Mouse (Mus musculus): ENCODE data around the gene Pabpn1l. TPM values are rescaled to one million over a fixed set of nuclear protein-coding genes. Genes with fewer than 3 reads are reported as not detected.
A peak's percentile ranks its signal among the peaks of the same experiment; 100 is the strongest.

The Pabpn1l gene
- polyA plus RNA-seq, 1 experiment from 2014 or later: not detected

- Histone ChIP-seq H3K4me1 (peaks cover 78% of the 10 kb centered on the region), H3K27me3 (ENCODE audit: poor library complexity, severe bottlenecking) (peaks cover 25% of the 10 kb centered on the region), H3K9me3 (no peaks in the 10 kb centered on the region), H3K36me3 (replicated peaks) (no peaks in the 10 kb centered on the region), H3K27ac (peak overlapping the region; percentile 36; the same call in 1 of the 2 replicates), H3K4me3 (no peak overlapping the region)
- DNase-seq (ENCODE audit: extremely low spot score, low spot score): peak; percentile 58
- 55% methylated on average over 7 of the region's 7 CpGs for WGBS
These were observed 38.6 kb upstream of the Pabpn1l start for GRCm38 (mm10) chr8:122661138-122661537.

DNA sequence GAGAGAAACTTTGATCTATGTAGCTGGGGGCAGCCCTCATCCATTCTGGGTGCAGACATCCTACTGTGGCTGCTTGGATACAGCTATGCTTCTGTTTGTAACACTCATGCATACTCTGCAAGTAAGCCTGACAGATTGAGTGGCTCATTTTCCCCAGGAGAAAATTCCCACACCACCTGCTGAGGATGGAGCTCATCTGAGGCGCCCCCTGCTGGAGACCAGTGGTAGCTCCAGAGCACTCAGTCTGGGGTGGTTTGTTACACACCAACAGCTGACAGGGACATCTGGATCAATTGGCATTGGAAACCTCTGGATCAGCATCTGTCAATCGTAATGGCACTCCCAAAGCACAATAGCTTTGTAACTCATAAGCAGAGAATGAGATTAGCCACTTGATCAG, 37.5 kb upstream of the Pabpn1l start:
- no peaks in the 10 kb centered on the region for H3K9me3 ChIP-seq
- 75% methylated on average over 2 of the region's 2 CpGs for WGBS
- H3K4me3 ChIP-seq: no peak overlapping the region
- peaks cover 18% of the 10 kb centered on the region; the same call in 1 of the 2 replicates for H3K27me3 ChIP-seq (ENCODE audit: poor library complexity, severe bottlenecking)
- H3K27ac ChIP-seq: no peak overlapping the region
- H3K36me3 ChIP-seq (replicated peaks): no peaks in the 10 kb centered on the region
- H3K4me1 ChIP-seq: peaks cover 66% of the 10 kb centered on the region
- no peak for DNase-seq (ENCODE audit: extremely low spot score, low spot score)

DNA sequence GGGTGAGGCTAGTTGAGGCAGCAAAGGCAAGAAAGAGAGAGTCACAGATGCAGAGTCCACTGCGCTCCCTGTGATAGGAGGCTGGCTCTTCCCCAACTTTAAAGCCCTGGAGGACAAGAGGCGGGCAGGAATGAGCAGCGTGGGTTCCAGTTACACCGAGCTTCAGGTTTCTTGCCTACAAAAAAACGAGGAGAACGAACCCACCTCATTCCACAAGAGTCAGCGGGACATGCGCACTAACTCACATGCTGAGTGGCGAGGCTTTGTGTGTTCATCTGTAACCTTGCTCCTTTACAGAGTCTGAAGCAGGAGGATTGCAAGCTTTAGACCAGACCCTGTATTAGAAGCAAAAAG, 36.2 kb upstream of the Pabpn1l start:
- no peak overlapping the region for H3K4me3 ChIP-seq

DNA sequence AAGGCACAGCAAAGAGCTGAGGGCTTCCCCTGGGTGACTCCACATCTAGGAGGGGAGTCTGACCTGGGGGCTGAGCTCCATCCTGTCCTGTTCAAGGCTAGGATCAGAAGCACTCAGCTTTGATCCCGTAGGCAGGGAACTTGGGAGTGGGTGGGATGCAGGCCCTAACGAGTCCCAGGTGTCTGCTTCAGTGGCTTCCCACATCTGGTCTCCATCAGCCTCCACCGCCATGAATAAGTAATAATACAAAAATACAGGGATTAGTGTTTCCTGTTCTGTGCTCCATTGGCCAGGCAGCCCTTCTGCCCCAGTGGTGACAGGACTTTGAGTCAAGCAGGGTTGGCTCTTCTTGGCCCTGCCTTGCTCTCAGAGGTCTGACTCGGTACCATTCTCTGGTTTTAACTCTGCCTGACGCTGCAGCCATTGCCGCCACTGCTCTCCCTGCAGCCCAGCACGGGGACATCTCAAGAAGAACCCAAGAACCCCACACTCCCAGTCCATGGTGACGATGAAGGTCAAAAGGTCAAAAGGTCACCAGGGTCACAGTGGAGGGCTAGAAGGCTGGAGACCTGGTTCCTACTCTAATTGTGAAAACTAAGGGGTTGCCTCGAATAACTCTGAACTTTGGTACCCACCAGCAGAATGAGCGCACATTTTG, 35.7 kb upstream of the Pabpn1l start:
- H3K9me3 ChIP-seq: no peaks in the 10 kb centered on the region
- H3K4me3 ChIP-seq: no peak overlapping the region
- no peak for DNase-seq (ENCODE audit: extremely low spot score, low spot score)
- peaks cover 59% of the 10 kb centered on the region for H3K4me1 ChIP-seq
- H3K36me3 ChIP-seq (replicated peaks): no peaks in the 10 kb centered on the region
- H3K27ac ChIP-seq: peak overlapping the region; percentile 74
- peaks cover 2% of the 10 kb centered on the region; the same call in 1 of the 2 replicates for H3K27me3 ChIP-seq (ENCODE audit: poor library complexity, severe bottlenecking)
- WGBS: 55% methylated on average over 10 of the region's 10 CpGs

More for the DNA sequence above, 36.2 kb upstream of the Pabpn1l start:
- Histone ChIP-seq H3K27ac (peak overlapping the region; percentile 67), H3K27me3 (ENCODE audit: poor library complexity, severe bottlenecking) (peaks cover 7% of the 10 kb centered on the region; the same call in 1 of the 2 replicates), H3K4me1 (peaks cover 59% of the 10 kb centered on the region), H3K9me3 (no peaks in the 10 kb centered on the region), H3K36me3 (replicated peaks) (no peaks in the 10 kb centered on the region)
- 64% methylated on average over 9 of the region's 9 CpGs for WGBS
- no peak for DNase-seq (ENCODE audit: extremely low spot score, low spot score)

DNA sequence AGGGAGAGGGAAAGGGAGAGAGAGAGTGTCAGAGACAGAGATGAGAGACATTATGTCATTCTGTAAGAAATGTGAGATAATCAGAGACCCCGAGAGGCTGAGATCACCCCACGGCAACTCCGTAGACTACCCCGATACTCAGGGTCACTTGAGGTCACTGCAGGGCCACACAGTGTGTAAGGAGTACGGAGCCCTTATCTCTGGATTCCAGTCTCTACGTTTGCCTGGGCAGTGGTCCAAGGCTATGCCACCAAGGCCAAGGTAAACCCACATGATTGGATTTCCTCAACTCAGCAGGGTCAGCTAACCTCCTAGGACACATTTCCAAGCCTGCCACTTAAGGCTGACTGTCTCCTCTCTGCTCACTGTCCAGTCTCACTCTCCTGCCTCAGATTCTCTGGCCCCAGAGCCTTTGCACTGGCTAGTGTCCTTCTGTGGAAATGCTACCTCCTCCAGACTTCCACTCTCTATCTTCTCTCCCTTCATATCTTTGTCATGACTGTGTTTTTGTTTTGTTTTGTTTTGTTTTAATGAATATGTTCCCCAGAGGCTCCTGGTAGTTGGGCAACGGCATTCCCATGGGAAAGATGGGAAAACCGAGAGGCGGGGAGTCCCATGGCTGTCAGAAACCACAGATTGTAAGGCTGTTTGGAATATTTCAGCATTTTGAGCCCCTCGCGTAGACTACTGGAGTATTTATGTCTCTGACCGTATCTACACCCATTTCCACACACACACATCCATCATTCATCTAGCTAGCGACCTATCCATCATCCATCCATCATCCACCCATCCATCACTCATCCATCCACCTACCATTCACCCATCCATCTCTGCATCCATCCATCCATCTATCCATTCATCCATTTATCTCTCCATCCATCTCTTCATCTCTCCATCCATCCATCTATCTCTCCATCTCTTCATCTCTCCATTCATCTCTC, 33.8 kb upstream of the Pabpn1l start:
- H3K27ac ChIP-seq: no peak overlapping the region
- H3K9me3 ChIP-seq: no peaks in the 10 kb centered on the region
- no peak overlapping the region for H3K4me3 ChIP-seq
- no peaks in the 10 kb centered on the region for H3K36me3 ChIP-seq (replicated peaks)
- 90% methylated on average over 13 of the region's 13 CpGs for WGBS
- no peaks in the 10 kb centered on the region for H3K27me3 ChIP-seq (ENCODE audit: poor library complexity, severe bottlenecking)
- DNase-seq (ENCODE audit: extremely low spot score, low spot score): no peak
- H3K4me1 ChIP-seq: peaks cover 63% of the 10 kb centered on the region

- DNase-seq (ENCODE audit: extremely low spot score, low spot score): no peak
- peaks cover 61% of the 10 kb centered on the region for H3K4me1 ChIP-seq
- 0 out of 2 replicates have a peak overlapping the region, but pooled peaks have one; percentile 25 for H3K27ac ChIP-seq
- H3K27me3 ChIP-seq (ENCODE audit: poor library complexity, severe bottlenecking): no peaks in the 10 kb centered on the region
- H3K9me3 ChIP-seq: no peaks in the 10 kb centered on the region
- WGBS: 76% methylated on average over 7 of the region's 7 CpGs
- H3K4me3 ChIP-seq: no peak overlapping the region
- H3K36me3 ChIP-seq (replicated peaks): no peaks in the 10 kb centered on the region
These were observed 32.2 kb upstream of the Pabpn1l start for GRCm38 (mm10) chr8:122654768-122655167.

GRCm38 (mm10) chr8:122652643-122653042, 30.1 kb upstream of the Pabpn1l start:
- H3K4me1 ChIP-seq: peaks cover 55% of the 10 kb centered on the region
- no peaks in the 10 kb centered on the region for H3K27me3 ChIP-seq (ENCODE audit: poor library complexity, severe bottlenecking)
- no peak overlapping the region for H3K4me3 ChIP-seq
- DNase-seq (ENCODE audit: extremely low spot score, low spot score): no peak
- H3K27ac ChIP-seq: no peak overlapping the region
- no peaks in the 10 kb centered on the region for H3K9me3 ChIP-seq
- WGBS: 76% methylated on average over 6 of the region's 6 CpGs
- peaks cover 2% of the 10 kb centered on the region; the same call in 1 of the 2 replicates for H3K36me3 ChIP-seq (replicated peaks)

- no peak for DNase-seq (ENCODE audit: extremely low spot score, low spot score)
- H3K4me3 ChIP-seq: no peak overlapping the region
- WGBS: 91% methylated on average over 16 of the region's 16 CpGs
- peaks cover 48% of the 10 kb centered on the region for H3K4me1 ChIP-seq
- H3K9me3 ChIP-seq: no peaks in the 10 kb centered on the region
- H3K36me3 ChIP-seq (replicated peaks): peaks cover 2% of the 10 kb centered on the region; the same call in 1 of the 2 replicates
- no peaks in the 10 kb centered on the region for H3K27me3 ChIP-seq (ENCODE audit: poor library complexity, severe bottlenecking)
- H3K27ac ChIP-seq: 0 out of 2 replicates have a peak overlapping the region, but pooled peaks have one; percentile 25
These were observed 28.9 kb upstream of the Pabpn1l start for GRCm38 (mm10) chr8:122651326-122651921.

DNA sequence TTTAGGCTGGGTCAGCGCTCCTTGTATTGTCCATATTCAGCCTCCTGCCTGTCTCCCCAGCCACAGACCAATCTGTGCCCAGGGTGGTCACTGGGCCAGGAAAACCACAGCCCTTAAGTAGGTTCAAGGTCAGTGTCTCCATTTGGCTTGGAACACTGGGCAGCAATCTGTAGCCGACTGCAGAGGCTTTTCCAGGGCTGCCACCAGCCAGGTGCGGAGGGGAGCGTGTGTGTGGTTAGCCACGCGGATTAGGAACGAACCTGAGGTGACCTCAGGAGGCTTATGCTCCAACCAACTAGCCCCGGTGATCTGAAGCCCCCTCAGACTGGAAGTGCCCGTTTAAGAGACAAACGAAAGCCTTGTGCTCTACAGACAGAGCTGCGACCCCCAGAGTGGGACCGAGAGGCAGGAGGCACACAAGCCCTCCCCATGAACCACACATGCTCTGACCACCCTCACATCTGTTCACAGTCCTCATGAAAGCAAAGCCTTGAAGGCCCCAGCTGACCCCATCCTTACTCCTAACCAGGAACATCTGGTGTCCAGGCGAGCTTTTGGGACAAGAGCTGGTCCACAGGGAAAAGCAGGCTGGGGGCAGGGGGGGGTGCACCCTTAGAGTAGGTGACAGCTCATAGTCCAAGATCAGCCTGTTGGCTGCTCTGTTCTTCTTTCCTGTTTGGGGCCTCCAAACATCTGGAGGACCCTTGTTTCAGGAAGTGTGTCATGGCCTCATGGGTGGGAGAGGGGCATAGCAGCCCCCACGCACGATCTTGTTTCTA, 25.8 kb upstream of the Pabpn1l start:
- H3K9me3 ChIP-seq: no peaks in the 10 kb centered on the region
- WGBS: 68% methylated on average over 15 of the region's 15 CpGs
- H3K4me1 ChIP-seq: peaks cover 39% of the 10 kb centered on the region
- DNase-seq (ENCODE audit: extremely low spot score, low spot score): no peak
- no peak overlapping the region for H3K4me3 ChIP-seq
- peaks cover 2% of the 10 kb centered on the region; the same call in 1 of the 2 replicates for H3K36me3 ChIP-seq (replicated peaks)
- H3K27ac ChIP-seq: peak overlapping the region; percentile 16; the same call in 1 of the 2 replicates
- H3K27me3 ChIP-seq (ENCODE audit: poor library complexity, severe bottlenecking): no peaks in the 10 kb centered on the region

DNA sequence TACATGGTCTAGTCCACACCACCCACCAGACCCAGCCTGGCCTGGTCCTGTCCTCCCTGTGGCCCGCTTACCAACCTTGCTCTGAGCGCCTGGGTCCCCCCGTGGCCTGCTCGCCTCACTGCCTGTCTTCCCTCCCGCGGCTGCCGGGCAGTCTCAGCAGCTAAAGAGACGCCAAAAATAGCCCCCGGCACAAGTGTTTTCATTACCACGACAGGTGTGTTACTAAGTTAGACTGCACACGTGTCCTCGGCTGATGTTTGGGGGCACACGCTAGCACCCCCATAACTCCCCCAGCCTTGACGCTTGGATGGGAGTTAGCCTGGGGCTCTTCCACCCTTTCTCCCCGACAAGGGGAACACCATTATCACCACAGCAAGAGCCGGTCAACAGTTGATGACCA, 23.8 kb upstream of the Pabpn1l start:
- no peak for DNase-seq (ENCODE audit: extremely low spot score, low spot score)
- no peak overlapping the region for H3K4me3 ChIP-seq
- peaks cover 2% of the 10 kb centered on the region; the same call in 1 of the 2 replicates for H3K36me3 ChIP-seq (replicated peaks)
- H3K27ac ChIP-seq: no peak overlapping the region
- no peaks in the 10 kb centered on the region for H3K27me3 ChIP-seq (ENCODE audit: poor library complexity, severe bottlenecking)
- H3K4me1 ChIP-seq: peaks cover 28% of the 10 kb centered on the region
- WGBS: 92% methylated on average over 16 of the region's 16 CpGs
- no peaks in the 10 kb centered on the region for H3K9me3 ChIP-seq

DNA sequence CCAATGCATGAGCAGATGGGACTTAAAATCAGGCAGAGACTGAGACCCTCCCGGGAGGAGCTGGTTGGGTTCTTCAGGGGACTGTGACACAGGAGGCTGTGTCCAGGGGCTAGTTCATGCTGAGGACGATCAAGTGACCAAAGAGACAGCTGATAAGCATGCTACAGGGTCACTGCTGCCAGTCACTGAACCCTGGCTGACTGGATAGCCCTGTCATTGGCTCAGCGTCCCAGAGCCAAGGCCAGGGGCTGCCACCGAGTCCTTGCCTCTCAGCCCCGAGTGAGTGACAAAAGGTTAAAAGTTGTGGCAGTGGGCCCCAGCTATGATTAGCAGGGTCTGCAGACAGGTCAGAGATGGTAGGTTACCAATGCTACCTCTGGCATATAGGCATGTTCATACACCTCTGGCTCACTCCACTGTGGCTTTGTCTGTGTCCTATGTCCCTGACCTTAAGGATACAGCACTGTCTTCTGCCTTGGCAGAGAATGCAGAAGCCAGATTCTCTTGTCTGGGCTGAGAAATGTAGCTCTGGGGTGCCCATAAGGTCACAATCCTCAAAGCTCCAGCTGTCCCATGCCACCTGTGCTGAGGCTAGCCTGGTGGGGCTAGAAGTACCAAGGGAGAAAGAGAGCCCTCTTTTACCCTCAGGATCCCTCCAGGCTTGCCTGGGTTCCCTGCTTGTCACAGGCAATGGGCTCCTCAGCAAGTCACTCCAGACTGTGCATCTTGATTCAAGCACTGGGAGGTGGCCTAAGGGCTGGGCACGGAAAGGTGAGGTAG, 21.8 kb upstream of the Pabpn1l start:
- WGBS: 78% methylated on average over 6 of the region's 6 CpGs
- Histone ChIP-seq H3K27ac (no peak overlapping the region), H3K36me3 (replicated peaks) (peaks cover 2% of the 10 kb centered on the region; the same call in 1 of the 2 replicates), H3K4me3 (no peak overlapping the region), H3K4me1 (peaks cover 30% of the 10 kb centered on the region), H3K9me3 (no peaks in the 10 kb centered on the region), H3K27me3 (ENCODE audit: poor library complexity, severe bottlenecking) (no peaks in the 10 kb centered on the region)
- DNase-seq (ENCODE audit: extremely low spot score, low spot score): no peak
